Mouse (Mus musculus) neural tube, embryonic 15.5 days (tissue): ENCODE results near the gene Ntrk1. TPM values are rescaled to one million over a fixed set of nuclear protein-coding genes. Genes with fewer than 3 reads are reported as not detected.

Experiments used
- ATAC-seq: fragments of 200-750 bp; cut with Nextera tagmentation; 2 replicates; pipeline ENCODE4 v1.8.0; 2017; ENCODE audit warnings: mild to moderate bottlenecking, moderate TSS enrichment, moderate library complexity; ENCODE audit not compliant: low FRiP score
- H3K27ac ChIP-seq: fragments of 300-500 bp; sonication (generic); replicated peaks from 2 replicates; pipeline ENCODE4 v1.5.1; 2015; ENCODE audit warnings: mild to moderate bottlenecking, inconsistent platforms
- H3K27me3 ChIP-seq: fragments of 300-500 bp; sonication (generic); replicated peaks from 2 replicates; pipeline ENCODE4 v1.6.1; 2015; ENCODE audit warnings: inconsistent platforms
- H3K36me3 ChIP-seq: fragments of 300-500 bp; sonication (generic); 2 replicates; pipeline ENCODE4 v1.6.1; 2015; ENCODE audit warnings: inconsistent platforms
- H3K4me1 ChIP-seq: fragments of 300-500 bp; sonication (generic); 2 replicates; pipeline ENCODE4 v1.6.1; 2015; ENCODE audit warnings: inconsistent platforms
- H3K4me2 ChIP-seq: fragments of 300-500 bp; sonication (generic); 2 replicates; pipeline ENCODE4 v1.6.1; 2015; ENCODE audit warnings: inconsistent platforms, mild to moderate bottlenecking, moderate library complexity
- H3K4me3 ChIP-seq: fragments of 300-500 bp; sonication (generic); replicated peaks from 2 replicates; pipeline ENCODE4 v1.5.1; 2015; ENCODE audit warnings: mild to moderate bottlenecking, inconsistent platforms
- H3K9ac ChIP-seq: fragments of 300-500 bp; sonication (generic); replicated peaks from 2 replicates; pipeline ENCODE4 v1.6.1; 2015; ENCODE audit warnings: mild to moderate bottlenecking, inconsistent platforms
- H3K9me3 ChIP-seq: fragments of 300-500 bp; sonication (generic); replicated peaks from 2 replicates; pipeline ENCODE4 v1.6.1; 2016; ENCODE audit warnings: inconsistent platforms
- WGBS: fragments of 180-500 bp; shearing (Covaris S2); methylation state at CpG from one replicate; pipeline ENCODE4 v1.1.7; 2015; ENCODE audit warnings: mixed read lengths; 5-methylcytosine and 5-hydroxymethylcytosine counted together
- polyA plus RNA-seq: library from polyadenylated mRNA; unstranded; fragments of >200 nt; fragmentation: Nextera tagmentation; extraction: Ambion mirVana; gene quantifications from 2 replicates; pipeline ENCODE4 v1.2.1, GENCODE M21; 2015

The Ntrk1 gene
- polyA plus RNA-seq, 1 experiment from 2014 or later = 50.1 TPM

GRCm38 (mm10) chr3:87765631-87766283, 29.2 kb downstream of the Ntrk1 start:
- H3K9ac ChIP-seq = no peak overlapping the region
- 74% methylated on average over 5 of the region's 5 CpGs for WGBS

GRCm38 (mm10) chr3:87765091-87765490, 29.9 kb downstream of the Ntrk1 start:
- H3K27me3 ChIP-seq = peaks cover 49% of the 10 kb centered on the region
- 20% methylated on average over 10 of the region's 10 CpGs for WGBS
- no peaks in the 10 kb centered on the region for H3K36me3 ChIP-seq
- H3K27ac ChIP-seq = peak overlapping the region; percentile 64
- peaks cover 14% of the 10 kb centered on the region for H3K4me1 ChIP-seq
- H3K4me2 ChIP-seq = peak overlapping the region; percentile 33
- no peak overlapping the region for H3K4me3 ChIP-seq
- no peaks in the 10 kb centered on the region for H3K9me3 ChIP-seq
- H3K9ac ChIP-seq = no peak overlapping the region
- ATAC-seq = no peak

More at GRCm38 (mm10) chr3:87765631-87766283, 29.2 kb downstream of the Ntrk1 start:
- no peaks in the 10 kb centered on the region for H3K9me3 ChIP-seq
- ATAC-seq = no peak
- H3K27me3 ChIP-seq = peaks cover 53% of the 10 kb centered on the region
- peak overlapping the region; percentile 50; the same call in 1 of the 2 replicates for H3K4me2 ChIP-seq
- peaks cover 14% of the 10 kb centered on the region for H3K4me1 ChIP-seq
- no peak overlapping the region for H3K4me3 ChIP-seq
- no peak overlapping the region; the same call in 1 of the 2 replicates for H3K27ac ChIP-seq
- no peaks in the 10 kb centered on the region for H3K36me3 ChIP-seq

- H3K4me2 ChIP-seq = peak overlapping the region; percentile 33
- H3K27me3 ChIP-seq = peaks cover 43% of the 10 kb centered on the region
- H3K4me1 ChIP-seq = peaks cover 14% of the 10 kb centered on the region
- no peak overlapping the region for H3K9ac ChIP-seq
- no peak for ATAC-seq
- 34% methylated on average over 10 of the region's 10 CpGs for whole genome bisulfite sequencing
- H3K9me3 ChIP-seq = no peaks in the 10 kb centered on the region
- H3K36me3 ChIP-seq = no peaks in the 10 kb centered on the region
- no peak overlapping the region for H3K4me3 ChIP-seq
- H3K27ac ChIP-seq = peak overlapping the region; percentile 64
These were observed 30.5 kb downstream of the Ntrk1 start for GRCm38 (mm10) chr3:87764506-87764905.

GRCm38 (mm10) chr3:87763683-87764289, 31.2 kb downstream of the Ntrk1 start:
- Histone ChIP-seq H3K36me3 (no peaks in the 10 kb centered on the region), H3K9ac (no peak overlapping the region), H3K4me1 (peaks cover 14% of the 10 kb centered on the region), H3K9me3 (no peaks in the 10 kb centered on the region), H3K27me3 (peaks cover 37% of the 10 kb centered on the region), H3K4me2 (peak overlapping the region; percentile 33), H3K27ac (peak overlapping the region; percentile 64), H3K4me3 (no peak overlapping the region)
- WGBS = 18% methylated on average over 15 of the region's 15 CpGs
- ATAC-seq = no peak

- Histone ChIP-seq H3K4me3 (no peak overlapping the region), H3K27ac (peak overlapping the region; percentile 64), H3K4me2 (peak overlapping the region; percentile 33), H3K36me3 (no peaks in the 10 kb centered on the region), H3K27me3 (peaks cover 31% of the 10 kb centered on the region), H3K9me3 (no peaks in the 10 kb centered on the region), H3K4me1 (peaks cover 14% of the 10 kb centered on the region), H3K9ac (no peak overlapping the region)
- WGBS = 64% methylated on average over 4 of the region's 4 CpGs
- ATAC-seq = no peak
These were observed 31.8 kb downstream of the Ntrk1 start for GRCm38 (mm10) chr3:87763202-87763601.

- no peak for ATAC-seq
- Histone ChIP-seq H3K27me3 (peaks cover 22% of the 10 kb centered on the region), H3K4me1 (peaks cover 14% of the 10 kb centered on the region), H3K36me3 (no peaks in the 10 kb centered on the region), H3K9ac (no peak overlapping the region), H3K4me2 (no peak overlapping the region), H3K4me3 (no peak overlapping the region), H3K9me3 (no peaks in the 10 kb centered on the region), H3K27ac (no peak overlapping the region)
- WGBS = 81% methylated on average over 20 of the region's 20 CpGs
These were observed 33.3 kb downstream of the Ntrk1 start for GRCm38 (mm10) chr3:87761408-87762375.

- no peak for ATAC-seq
- no peak overlapping the region for H3K4me2 ChIP-seq
- no peak overlapping the region for H3K27ac ChIP-seq
- peaks cover 19% of the 10 kb centered on the region for H3K27me3 ChIP-seq
- WGBS = 46% methylated on average over 4 of the region's 5 CpGs
- H3K36me3 ChIP-seq = no peaks in the 10 kb centered on the region
- H3K4me3 ChIP-seq = no peak overlapping the region
- no peaks in the 10 kb centered on the region for H3K9me3 ChIP-seq
- peaks cover 15% of the 10 kb centered on the region for H3K4me1 ChIP-seq
- H3K9ac ChIP-seq = no peak overlapping the region
These were observed 36.3 kb downstream of the Ntrk1 start for GRCm38 (mm10) chr3:87758641-87759040.

- Histone ChIP-seq H3K4me3 (peak overlapping the region; percentile 35; the same call in 1 of the 2 replicates), H3K27me3 (peaks cover 14% of the 10 kb centered on the region), H3K9me3 (no peaks in the 10 kb centered on the region), H3K36me3 (no peaks in the 10 kb centered on the region), H3K27ac (no peak overlapping the region), H3K4me2 (peak overlapping the region; percentile 65), H3K9ac (peak overlapping the region; percentile 20; the same call in 1 of the 2 replicates), H3K4me1 (peaks cover 9% of the 10 kb centered on the region)
- 49% methylated on average over 20 of the region's 20 CpGs for WGBS
- ATAC-seq = peak; percentile 4; the same call in 1 of the 2 replicates
These were observed 38.5 kb downstream of the Ntrk1 start for GRCm38 (mm10) chr3:87756488-87756887.

- Histone ChIP-seq H3K27me3 (peaks cover 14% of the 10 kb centered on the region), H3K9me3 (no peaks in the 10 kb centered on the region), H3K4me1 (peaks cover 9% of the 10 kb centered on the region), H3K36me3 (no peaks in the 10 kb centered on the region), H3K9ac (peak overlapping the region; percentile 20; the same call in 1 of the 2 replicates), H3K4me2 (peak overlapping the region; percentile 65), H3K27ac (no peak overlapping the region), H3K4me3 (peak overlapping the region; percentile 35)
- ATAC-seq = peak; percentile 88
- 2% methylated on average over 23 of the region's 24 CpGs for WGBS
These were observed 39.0 kb downstream of the Ntrk1 start for GRCm38 (mm10) chr3:87755964-87756363.

GRCm38 (mm10) chr3:87753829-87754228, 41.1 kb downstream of the Ntrk1 start:
- H3K4me1 ChIP-seq = peaks cover 9% of the 10 kb centered on the region
- H3K36me3 ChIP-seq = no peaks in the 10 kb centered on the region
- no peaks in the 10 kb centered on the region for H3K9me3 ChIP-seq
- no peak overlapping the region for H3K9ac ChIP-seq
- no peak overlapping the region for H3K4me3 ChIP-seq
- H3K27me3 ChIP-seq = peaks cover 14% of the 10 kb centered on the region
- H3K27ac ChIP-seq = no peak overlapping the region
- no peak overlapping the region for H3K4me2 ChIP-seq
- whole genome bisulfite sequencing = 85% methylated on average over 13 of the region's 13 CpGs
- ATAC-seq = no peak

- no peak overlapping the region for H3K27ac ChIP-seq
- H3K9me3 ChIP-seq = no peaks in the 10 kb centered on the region
- peaks cover 11% of the 10 kb centered on the region for H3K27me3 ChIP-seq
- no peaks in the 10 kb centered on the region for H3K36me3 ChIP-seq
- WGBS = 89% methylated on average over 3 of the region's 3 CpGs
- H3K4me3 ChIP-seq = no peak overlapping the region
- no peak overlapping the region for H3K9ac ChIP-seq
- ATAC-seq = no peak
- peaks cover 12% of the 10 kb centered on the region for H3K4me1 ChIP-seq
- no peak overlapping the region for H3K4me2 ChIP-seq
These were observed 42.4 kb downstream of the Ntrk1 start for GRCm38 (mm10) chr3:87752567-87752966.
